Comparison of ENCODE assay signal across 14 mouse cellular contexts in the genomic region with DNA sequence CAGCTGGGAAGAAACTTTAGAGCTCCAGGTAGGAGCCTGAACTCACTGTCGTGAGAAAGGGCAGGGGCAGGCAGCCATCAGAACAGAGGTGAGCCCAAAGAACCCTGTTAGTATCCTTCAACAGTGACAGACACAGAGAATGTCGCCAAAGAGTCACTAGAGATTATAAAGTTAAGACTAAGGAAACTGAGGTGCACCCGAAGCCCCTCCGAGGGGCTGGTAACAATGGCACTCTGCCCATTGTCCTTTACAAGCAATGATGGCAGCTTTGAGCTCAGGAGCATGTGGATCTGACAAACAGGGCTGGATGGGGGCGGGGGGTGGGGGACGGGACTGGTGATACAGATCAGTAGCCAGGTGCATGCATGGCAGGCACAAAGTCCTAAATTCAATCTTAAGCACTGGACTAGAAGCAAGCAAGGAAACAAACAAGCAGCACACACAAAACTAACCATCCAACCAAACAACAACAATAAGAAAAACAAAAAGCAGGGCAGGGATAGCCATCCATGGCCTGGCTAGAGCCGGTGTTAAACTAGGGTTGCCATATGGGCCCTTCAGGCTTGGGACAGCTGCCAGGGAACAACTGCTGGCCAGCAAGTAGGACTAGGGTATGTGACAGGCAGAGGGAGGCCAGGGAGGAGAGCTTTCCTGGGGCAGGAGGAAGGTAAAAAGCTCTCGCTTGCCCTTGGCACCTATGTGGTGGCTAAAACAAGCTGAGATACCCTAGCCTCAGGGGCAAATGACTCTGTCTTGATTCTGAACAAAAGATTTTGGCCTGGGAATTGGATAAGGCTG. TPM values are rescaled to one million over a fixed set of nuclear protein-coding genes. Genes with fewer than 3 reads are reported as not detected.
A peak's percentile ranks its signal among the peaks of the same experiment; 100 is the strongest.
DNase-seq lines count a peak whose midpoint lies in the region; ATAC-seq and TF ChIP-seq lines count a peak whose summit lies in the region.
"Had no signal": no experiment of that assay in that cellular context is flagged by ENCODE, and none has a peak within 500 bp of the region (broad histone marks: within the 10 kb centered on the region; RNA-seq: fewer than 3 reads in every experiment).

No protein-coding gene starts in this region.

- H3K36me3 ChIP-seq in forebrain, embryonic 16.5 days (ENCODE audit: control insufficient read depth, insufficient read depth) = no peaks in the 10 kb centered on the region
- no peaks in the 10 kb centered on the region for H3K36me3 ChIP-seq in forebrain, embryonic 10.5 days (replicated peaks)
- H3K36me3 ChIP-seq in kidney, embryonic 16.5 days (ENCODE audit: insufficient read depth, low read length) = no peaks in the 10 kb centered on the region
- no peaks in the 10 kb centered on the region for H3K36me3 ChIP-seq in kidney, embryonic 15.5 days
- H3K36me3 ChIP-seq in forebrain, embryonic 12.5 days (replicated peaks) = no peaks in the 10 kb centered on the region
- H3K36me3 ChIP-seq: intestine, embryonic 15.5 days; limb, embryonic 15.5 days had no signal

- H3K9me3 ChIP-seq in forebrain, embryonic 16.5 days (ENCODE audit: control insufficient read depth, low read length) = no peaks in the 10 kb centered on the region
- H3K9me3 ChIP-seq in forebrain, embryonic 10.5 days = no peaks in the 10 kb centered on the region
- no peaks in the 10 kb centered on the region for H3K9me3 ChIP-seq in kidney, embryonic 16.5 days (ENCODE audit: low read length)
- H3K9me3 ChIP-seq in kidney, embryonic 15.5 days (replicated peaks) = no peaks in the 10 kb centered on the region
- H3K9me3 ChIP-seq in forebrain, embryonic 12.5 days = no peaks in the 10 kb centered on the region
- H3K9me3 ChIP-seq: intestine, embryonic 15.5 days; limb, embryonic 15.5 days had no signal

- H3K4me1 ChIP-seq in forebrain, embryonic 16.5 days (replicated peaks; ENCODE audit: control insufficient read depth, insufficient read depth, low read length) = peaks cover 16% of the 10 kb centered on the region
- peaks cover 35% of the 10 kb centered on the region for H3K4me1 ChIP-seq in forebrain, embryonic 10.5 days
- H3K4me1 ChIP-seq in kidney, embryonic 16.5 days (ENCODE audit: insufficient read depth, low read length) = peaks cover 15% of the 10 kb centered on the region
- peaks cover 19% of the 10 kb centered on the region for H3K4me1 ChIP-seq in kidney, embryonic 15.5 days
- H3K4me1 ChIP-seq in cerebellum, adult 2 months (ENCODE audit: control insufficient read depth, insufficient read depth, low read length) = peaks cover 39% of the 10 kb centered on the region
- peaks cover 18% of the 10 kb centered on the region for H3K4me1 ChIP-seq in forebrain, embryonic 12.5 days

- 66% methylated on average over 8 of the region's 8 CpGs for WGBS in forebrain, embryonic 16.5 days
- WGBS in forebrain, embryonic 10.5 days = 78% methylated on average over 8 of the region's 8 CpGs
- 60% methylated on average over 8 of the region's 8 CpGs for WGBS in kidney, embryonic 16.5 days
- WGBS in kidney, embryonic 15.5 days = 60% methylated on average over 8 of the region's 8 CpGs
- 16% methylated on average over 8 of the region's 8 CpGs for WGBS in cerebellum, adult 2 months
- WGBS in forebrain, embryonic 12.5 days = 71% methylated on average over 8 of the region's 8 CpGs

- ATAC-seq in forebrain, embryonic 16.5 days = no peak
- no peak for ATAC-seq in kidney, embryonic 16.5 days (ENCODE audit: low FRiP score, low TSS enrichment)
- no peak for ATAC-seq in kidney, embryonic 15.5 days (replicated peaks; ENCODE audit: low FRiP score)
- no peak for ATAC-seq in forebrain, embryonic 12.5 days (ENCODE audit: low FRiP score)
- ATAC-seq: intestine, embryonic 15.5 days; lung, postnatal 0 days; midbrain, embryonic 16.5 days had no signal

- H3K27ac ChIP-seq in forebrain, embryonic 16.5 days (ENCODE audit: low read length) = no peak overlapping the region
- no peak overlapping the region for H3K27ac ChIP-seq in forebrain, embryonic 10.5 days
- H3K27ac ChIP-seq in kidney, embryonic 16.5 days (ENCODE audit: low read length) = no peak overlapping the region
- no peak overlapping the region for H3K27ac ChIP-seq in kidney, embryonic 15.5 days
- H3K27ac ChIP-seq in cerebellum, adult 2 months (ENCODE audit: insufficient read depth, low read length) = peak overlapping the region; percentile 99
- no peak overlapping the region for H3K27ac ChIP-seq in forebrain, embryonic 12.5 days
- H3K27ac ChIP-seq: intestine, embryonic 15.5 days; limb, embryonic 15.5 days had no signal

- peak; percentile 52; the same call in 1 of the 2 replicates for TF ChIP-seq POLR2A in cerebellum, adult 2 months (IDR thresholded peaks at IDR 0.05; ENCODE audit: borderline replicate concordance, insufficient read depth, low read length)

- no peak for TF ChIP-seq CTCF in cerebellum, adult 2 months (IDR thresholded peaks at IDR 0.05; ENCODE audit: borderline replicate concordance, insufficient read depth, low read depth, low read length)

- H3K27me3 ChIP-seq in forebrain, embryonic 16.5 days (replicated peaks; ENCODE audit: control insufficient read depth, insufficient read depth, low read length) = no peaks in the 10 kb centered on the region
- H3K27me3 ChIP-seq in forebrain, embryonic 10.5 days (ENCODE audit: poor library complexity, severe bottlenecking) = peaks cover 35% of the 10 kb centered on the region
- H3K27me3 ChIP-seq in kidney, embryonic 16.5 days (ENCODE audit: insufficient read depth, low read length) = 0 out of 2 replicates have a peak, but pooled peaks cover 3% of the 10 kb centered on the region
- peaks cover 17% of the 10 kb centered on the region for H3K27me3 ChIP-seq in kidney, embryonic 15.5 days
- no peaks in the 10 kb centered on the region for H3K27me3 ChIP-seq in cerebellum, adult 2 months (ENCODE audit: control insufficient read depth, insufficient read depth, low read length)
- H3K27me3 ChIP-seq in forebrain, embryonic 12.5 days = peaks cover 21% of the 10 kb centered on the region
- H3K27me3 ChIP-seq: intestine, embryonic 15.5 days had no signal

- H3K4me3 ChIP-seq in forebrain, embryonic 16.5 days (replicated peaks; ENCODE audit: low read length) = no peak overlapping the region
- H3K4me3 ChIP-seq in forebrain, embryonic 10.5 days = no peak overlapping the region
- no peak overlapping the region for H3K4me3 ChIP-seq in kidney, embryonic 16.5 days (ENCODE audit: low read length)
- no peak overlapping the region for H3K4me3 ChIP-seq in kidney, embryonic 15.5 days (replicated peaks)
- H3K4me3 ChIP-seq in cerebellum, adult 2 months (replicated peaks; ENCODE audit: insufficient read depth, low read depth, low read length) = peak overlapping the region; percentile 98
- H3K4me3 ChIP-seq in forebrain, embryonic 12.5 days (replicated peaks) = no peak overlapping the region
- H3K4me3 ChIP-seq: intestine, embryonic 15.5 days; limb, embryonic 15.5 days had no signal

- 0 out of 2 replicates have a peak overlapping the region, but pooled peaks have one; percentile 7 for H3K9ac ChIP-seq in forebrain, embryonic 16.5 days (replicated peaks; ENCODE audit: low read depth, low read length)
- H3K9ac ChIP-seq in kidney, embryonic 16.5 days (replicated peaks; ENCODE audit: low read length) = 0 out of 2 replicates have a peak overlapping the region, but pooled peaks have one; percentile 6
- H3K9ac ChIP-seq in kidney, embryonic 15.5 days = no peak overlapping the region
- H3K9ac ChIP-seq in forebrain, embryonic 12.5 days = no peak overlapping the region
- H3K9ac ChIP-seq: intestine, embryonic 15.5 days; limb, embryonic 15.5 days had no signal

- no peak overlapping the region for H3K4me2 ChIP-seq in forebrain, embryonic 16.5 days (ENCODE audit: low read length)
- H3K4me2 ChIP-seq in kidney, embryonic 16.5 days (replicated peaks; ENCODE audit: low read depth, low read length) = no peak overlapping the region
- no peak overlapping the region for H3K4me2 ChIP-seq in kidney, embryonic 15.5 days
- H3K4me2 ChIP-seq in forebrain, embryonic 12.5 days = no peak overlapping the region
- H3K4me2 ChIP-seq: intestine, embryonic 15.5 days; limb, embryonic 15.5 days had no signal

- DNase-seq in forebrain, embryonic 10.5 days (ENCODE audit: extremely low spot score, low spot score) = no peak
- DNase-seq in cerebellum, adult 2 months = peak; percentile 95 to 97
- DNase-seq in kidney, postnatal 14 days = peak; percentile 36
- DNase-seq in urinary bladder, postnatal 4 days (ENCODE audit: low spot score in 2 of 2) = no peak
- DNase-seq: B cell, adult 2 months; spleen, adult 18-20 months had no signal

RNA-seq across cellular contexts. Expression of gene 6430571L13Rik, which starts 2.9 kb away (rescaled TPM):
- polyA plus RNA-seq in forebrain, embryonic 16.5 days (2015; fragmentation: Nextera tagmentation; extraction: Ambion mirVana) = 3.3 and 5.4 TPM in 2 replicates
- polyA plus RNA-seq in forebrain, embryonic 10.5 days (2016; fragmentation: Nextera tagmentation; extraction: Ambion mirVana) = 1.0 and 1.6 TPM in 2 replicates
- 0.82 and 1.2 TPM in 2 replicates for polyA plus RNA-seq in kidney, embryonic 16.5 days (2015; fragmentation: Nextera tagmentation; extraction: Ambion mirVana)
- polyA plus RNA-seq in kidney, embryonic 15.5 days (2015; fragmentation: Nextera tagmentation; extraction: Ambion mirVana) = 0.81 and 0.90 TPM in 2 replicates
- polyA plus RNA-seq in cerebellum, adult 2 months (2012; rRNA removed) = 44.9 and 52.5 TPM in 2 replicates
- polyA plus RNA-seq in forebrain, embryonic 12.5 days (2016; fragmentation: Nextera tagmentation; extraction: Ambion mirVana) = 2.2 and 2.9 TPM in 2 replicates

RNA-seq across cellular contexts. Expression of gene Hemk1, which starts 5.2 kb away (rescaled TPM):
- polyA plus RNA-seq in forebrain, embryonic 16.5 days (2015; fragmentation: Nextera tagmentation; extraction: Ambion mirVana) = 15.6 and 18.8 TPM in 2 replicates
- polyA plus RNA-seq in forebrain, embryonic 10.5 days (2016; fragmentation: Nextera tagmentation; extraction: Ambion mirVana) = 13.5 and 13.7 TPM in 2 replicates
- 12.6 and 13.2 TPM in 2 replicates for polyA plus RNA-seq in kidney, embryonic 16.5 days (2015; fragmentation: Nextera tagmentation; extraction: Ambion mirVana)
- 10.9 and 11.8 TPM in 2 replicates for polyA plus RNA-seq in kidney, embryonic 15.5 days (2015; fragmentation: Nextera tagmentation; extraction: Ambion mirVana)
- polyA plus RNA-seq in cerebellum, adult 2 months (2012; rRNA removed) = 27.8 and 31.7 TPM in 2 replicates
- 10.3 and 12.0 TPM in 2 replicates for polyA plus RNA-seq in forebrain, embryonic 12.5 days (2016; fragmentation: Nextera tagmentation; extraction: Ambion mirVana)

RNA-seq across cellular contexts. Expression of gene Cish, which starts 47.5 kb away (rescaled TPM):
- polyA plus RNA-seq in forebrain, embryonic 16.5 days (2015; fragmentation: Nextera tagmentation; extraction: Ambion mirVana) = 9.2 and 11.1 TPM in 2 replicates
- polyA plus RNA-seq in forebrain, embryonic 10.5 days (2016; fragmentation: Nextera tagmentation; extraction: Ambion mirVana) = 7.2 and 7.6 TPM in 2 replicates
- polyA plus RNA-seq in kidney, embryonic 16.5 days (2015; fragmentation: Nextera tagmentation; extraction: Ambion mirVana) = 19.5 and 19.9 TPM in 2 replicates
- polyA plus RNA-seq in kidney, embryonic 15.5 days (2015; fragmentation: Nextera tagmentation; extraction: Ambion mirVana) = 11.1 and 14.1 TPM in 2 replicates
- polyA plus RNA-seq in cerebellum, adult 2 months (2012; rRNA removed) = 4.1 and 4.3 TPM in 2 replicates
- 4.5 and 6.0 TPM in 2 replicates for polyA plus RNA-seq in forebrain, embryonic 12.5 days (2016; fragmentation: Nextera tagmentation; extraction: Ambion mirVana)

RNA-seq across cellular contexts. Expression of gene Mapkapk3, which starts 53.7 kb away (rescaled TPM):
- polyA plus RNA-seq in forebrain, embryonic 16.5 days (2015; fragmentation: Nextera tagmentation; extraction: Ambion mirVana) = 1.4 and 1.7 TPM in 2 replicates
- 5.9 and 6.6 TPM in 2 replicates for polyA plus RNA-seq in forebrain, embryonic 10.5 days (2016; fragmentation: Nextera tagmentation; extraction: Ambion mirVana)
- polyA plus RNA-seq in kidney, embryonic 16.5 days (2015; fragmentation: Nextera tagmentation; extraction: Ambion mirVana) = 9.4 and 11.3 TPM in 2 replicates
- 7.8 and 8.3 TPM in 2 replicates for polyA plus RNA-seq in kidney, embryonic 15.5 days (2015; fragmentation: Nextera tagmentation; extraction: Ambion mirVana)
- polyA plus RNA-seq in cerebellum, adult 2 months (2012; rRNA removed) = 10.5 and 11.7 TPM in 2 replicates
- polyA plus RNA-seq in forebrain, embryonic 12.5 days (2016; fragmentation: Nextera tagmentation; extraction: Ambion mirVana) = 2.4 and 3.7 TPM in 2 replicates

RNA-seq across cellular contexts. Expression of gene Cacna2d2, which starts 56.1 kb away (rescaled TPM):
- polyA plus RNA-seq in forebrain, embryonic 16.5 days (2015; fragmentation: Nextera tagmentation; extraction: Ambion mirVana) = 3.6 and 5.8 TPM in 2 replicates
- polyA plus RNA-seq in forebrain, embryonic 10.5 days (2016; fragmentation: Nextera tagmentation; extraction: Ambion mirVana) = 1.0 and 1.2 TPM in 2 replicates
- polyA plus RNA-seq in kidney, embryonic 16.5 days (2015; fragmentation: Nextera tagmentation; extraction: Ambion mirVana) = 0.74 and 0.95 TPM in 2 replicates
- 0.84 and 0.93 TPM in 2 replicates for polyA plus RNA-seq in kidney, embryonic 15.5 days (2015; fragmentation: Nextera tagmentation; extraction: Ambion mirVana)
- 130 and 148 TPM in 2 replicates for polyA plus RNA-seq in cerebellum, adult 2 months (2012; rRNA removed)
- 3.3 and 3.4 TPM in 2 replicates for polyA plus RNA-seq in forebrain, embryonic 12.5 days (2016; fragmentation: Nextera tagmentation; extraction: Ambion mirVana)

Comparison
In these comparisons a context has a peak if more than half of its experiments do, and no peak if none do; other contexts are left out.
1. H3K9ac ChIP-seq: peak in forebrain, embryonic 16.5 days (single experiment) and kidney, embryonic 16.5 days (single experiment); none in kidney, embryonic 15.5 days (single experiment) and forebrain, embryonic 12.5 days (single experiment).
2. DNase-seq: peak in cerebellum, adult 2 months (2 of 2) and kidney, postnatal 14 days (single experiment); none in forebrain, embryonic 10.5 days (single experiment) and urinary bladder, postnatal 4 days (0 of 2).